Mouse (Mus musculus): Measurements from ENCODE around the gene D630003M21Rik. TPM values are rescaled to one million over a fixed set of nuclear protein-coding genes. Genes with fewer than 3 reads are reported as not detected.

Gene D630003M21Rik
- total RNA-seq, 2 experiments from 2014 or later: 1.2 to 2.2 TPM

- no peak for TF ChIP-seq CTCF (IDR thresholded peaks at IDR 0.05)
- intact Hi-C loops (cut with DNase I): no loop called here
- H3K27ac ChIP-seq: 0 out of 2 replicates have a peak overlapping the region, but pooled peaks have one; percentile 12
- H3K4me3 ChIP-seq: no peak overlapping the region
- DNase-seq: peak; percentile 50
These were observed 60.2 kb downstream of the D630003M21Rik start for GRCm38 (mm10) chr2:158168741-158169211.

GRCm38 (mm10) chr2:158167496-158168205 lies 61.4 kb downstream of the D630003M21Rik start:
- no peak overlapping the region for H3K4me3 ChIP-seq
- no peak overlapping the region for H3K27ac ChIP-seq
- DNase-seq: peak; percentile 8
- intact Hi-C loops (cut with DNase I): no loop called here
- no peak for TF ChIP-seq CTCF (IDR thresholded peaks at IDR 0.05)

GRCm38 (mm10) chr2:158166628-158167027 lies 62.4 kb downstream of the D630003M21Rik start:
- no peak for TF ChIP-seq CTCF (IDR thresholded peaks at IDR 0.05)
- DNase-seq: peak; percentile 27
- intact Hi-C loops (cut with DNase I): no loop called here
- peak overlapping the region; percentile 50 for H3K27ac ChIP-seq
- no peak overlapping the region for H3K4me3 ChIP-seq

GRCm38 (mm10) chr2:158165776-158166175 lies 63.2 kb downstream of the D630003M21Rik start:
- TF ChIP-seq CTCF (IDR thresholded peaks at IDR 0.05): no peak
- H3K4me3 ChIP-seq: no peak overlapping the region
- peak; percentile 6 for DNase-seq
- H3K27ac ChIP-seq: no peak overlapping the region
- intact Hi-C loops (cut with DNase I): no loop called here

- no peak for TF ChIP-seq CTCF (IDR thresholded peaks at IDR 0.05)
- peak; percentile 10 for DNase-seq
- H3K4me3 ChIP-seq: no peak overlapping the region
- H3K27ac ChIP-seq: no peak overlapping the region
- intact Hi-C loops (cut with DNase I): no loop called here
These were observed 66.0 kb downstream of the D630003M21Rik start for GRCm38 (mm10) chr2:158163034-158163433.

- TF ChIP-seq CTCF (IDR thresholded peaks at IDR 0.05): no peak
- Histone ChIP-seq H3K27ac (no peak overlapping the region), H3K4me3 (no peak overlapping the region)
- DNase-seq: no peak
- intact Hi-C loops (cut with DNase I): no loop called here
These were observed 67.3 kb downstream of the D630003M21Rik start for GRCm38 (mm10) chr2:158161761-158162160.

GRCm38 (mm10) chr2:158159376-158160235 lies 69.4 kb downstream of the D630003M21Rik start:
- TF ChIP-seq CTCF (IDR thresholded peaks at IDR 0.05): no peak
- DNase-seq: peak; percentile 24
- intact Hi-C loops (cut with DNase I): no loop called here
- H3K4me3 ChIP-seq: peak overlapping the region; percentile 56
- peak overlapping the region; percentile 70 for H3K27ac ChIP-seq

GRCm38 (mm10) chr2:158157654-158158053 lies 71.4 kb downstream of the D630003M21Rik start:
- H3K27ac ChIP-seq: no peak overlapping the region
- no peak overlapping the region for H3K4me3 ChIP-seq
- no peak for DNase-seq
- intact Hi-C loops (cut with DNase I): no loop called here
- no peak for TF ChIP-seq CTCF (IDR thresholded peaks at IDR 0.05)

GRCm38 (mm10) chr2:158156487-158156886 lies 72.5 kb downstream of the D630003M21Rik start:
- DNase-seq: no peak
- Histone ChIP-seq H3K27ac (no peak overlapping the region), H3K4me3 (no peak overlapping the region)
- TF ChIP-seq CTCF (IDR thresholded peaks at IDR 0.05): no peak
- intact Hi-C loops (cut with DNase I): no loop called here

- intact Hi-C loops (cut with DNase I): no loop called here
- no peak for DNase-seq
- no peak for TF ChIP-seq CTCF (IDR thresholded peaks at IDR 0.05)
- H3K27ac ChIP-seq: no peak overlapping the region
- no peak overlapping the region for H3K4me3 ChIP-seq
These were observed 73.4 kb downstream of the D630003M21Rik start for GRCm38 (mm10) chr2:158155615-158156014.

- intact Hi-C loops (cut with DNase I): no loop called here
- no peak for TF ChIP-seq CTCF (IDR thresholded peaks at IDR 0.05)
- no peak overlapping the region for H3K4me3 ChIP-seq
- no peak overlapping the region for H3K27ac ChIP-seq
- DNase-seq: no peak
These were observed 73.9 kb downstream of the D630003M21Rik start for GRCm38 (mm10) chr2:158155101-158155500.

GRCm38 (mm10) chr2:158154641-158155040 lies 74.4 kb downstream of the D630003M21Rik start:
- no peak for TF ChIP-seq CTCF (IDR thresholded peaks at IDR 0.05)
- intact Hi-C loops (cut with DNase I): loop anchor here (5.0 kb wide), 1 partner anchor 48 kb away; no protein-coding TSS in a partner anchor
- DNase-seq: peak; percentile 51
- Histone ChIP-seq H3K4me3 (no peak overlapping the region), H3K27ac (no peak overlapping the region)
